Mouse (Mus musculus): ENCODE measurements around the gene Lyzl4.

DNA sequence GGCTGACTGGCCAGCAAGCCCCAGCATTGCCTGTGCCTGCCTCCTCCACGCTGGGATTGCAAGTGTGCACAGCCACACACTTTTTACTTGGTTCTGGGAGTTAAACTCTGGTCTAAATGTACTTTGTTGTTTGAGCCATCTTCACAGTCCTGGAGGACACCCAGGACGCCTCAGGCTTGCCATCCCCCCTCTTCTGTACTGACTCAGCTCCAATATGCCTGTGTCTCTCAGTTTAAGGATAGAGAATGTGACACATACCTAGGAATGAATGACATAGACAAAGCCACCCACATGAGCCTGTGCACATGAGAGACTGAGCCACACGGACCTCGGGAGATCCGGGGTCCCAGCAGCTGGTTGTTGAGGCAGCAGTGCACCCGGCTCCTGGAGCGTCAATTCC is 78.6 kb downstream of the Lyzl4 start:
- TF ChIP-seq GATA1 (IDR thresholded peaks at IDR 0.05; ENCODE audit: low read length) (no peak), TAL1 (IDR thresholded peaks at IDR 0.05; ENCODE audit: low read length) (no peak)

Measured in erythroblast, embryonic 14.5 days (primary cell).